Mouse (Mus musculus) lung, embryonic 14.5 days (tissue): Measurements from ENCODE around the gene Bpifb1. TPM values are rescaled to one million over a fixed set of nuclear protein-coding genes. Genes with fewer than 3 reads are reported as not detected.
"Not testable (repeated sequence)": the region's sequence is repeated elsewhere in the genome, so short reads cannot be mapped to it uniquely, and the experiment has no call there.

Experiments
- ATAC-seq: fragments of 200-750 bp; cut with Nextera tagmentation; 2 replicates; pipeline ENCODE4 v1.8.0; 2017; ENCODE audit warnings: mild to moderate bottlenecking, moderate TSS enrichment, moderate library complexity; ENCODE audit not compliant: insufficient read depth
- DNase-seq: peaks from one replicate; pipeline ENCODE4 v3.0.0-alpha.2; 2015
- H3K27ac ChIP-seq: fragments of 300-500 bp; sonication (generic); 2 replicates; pipeline ENCODE4 v1.5.1; 2014; ENCODE audit warnings: low read depth, mild to moderate bottlenecking, moderate library complexity
- H3K27me3 ChIP-seq: fragments of 300-500 bp; sonication (generic); 2 replicates; pipeline ENCODE4 v1.6.1; 2014; ENCODE audit warnings: low read length, control low read depth; ENCODE audit not compliant: insufficient read depth
- H3K36me3 ChIP-seq: fragments of 300-500 bp; sonication (generic); 2 replicates; pipeline ENCODE4 v1.6.1; 2014; ENCODE audit warnings: control low read depth; ENCODE audit not compliant: insufficient read depth
- H3K4me1 ChIP-seq: fragments of 300-500 bp; sonication (generic); 2 replicates; pipeline ENCODE4 v1.6.1; 2014; ENCODE audit warnings: antibody characterized with exemption, control low read depth; ENCODE audit not compliant: insufficient read depth
- H3K4me2 ChIP-seq: fragments of 300-500 bp; sonication (generic); 2 replicates; pipeline ENCODE4 v1.6.1; 2014; ENCODE audit warnings: mild to moderate bottlenecking
- H3K4me3 ChIP-seq: fragments of 300-500 bp; sonication (generic); 2 replicates; pipeline ENCODE4 v1.5.1; 2014; ENCODE audit warnings: low read depth, low read length
- H3K9ac ChIP-seq: fragments of 300-500 bp; sonication (generic); 2 replicates; pipeline ENCODE4 v1.6.1; 2014
- H3K9me3 ChIP-seq: fragments of 300-500 bp; sonication (generic); 2 replicates; pipeline ENCODE4 v1.6.1; 2016; ENCODE audit warnings: low read depth, low read length, control low read depth
- CTCF ChIP-seq: IDR thresholded peaks from 2 replicates; pipeline ENCODE4 v1.5.1; 2016; ENCODE audit warnings: antibody characterized with exemption, low read depth
- WGBS: fragments of 180-500 bp; shearing (Covaris S2); extraction: QIAGEN DNeasy Blood & Tissue Kit; methylation state at CpG from one replicate; pipeline ENCODE4 v1.1.7; 2014; 5-methylcytosine and 5-hydroxymethylcytosine counted together
- polyA plus RNA-seq: library from polyadenylated mRNA; unstranded; fragments of >200 nt; fragmentation: Nextera tagmentation; extraction: Ambion mirVana; gene quantifications from 2 replicates; pipeline ENCODE4 v1.2.1, GENCODE M21; 2014

The Bpifb1 gene
- polyA plus RNA-seq, 1 experiment from 2014 or later = 0.49 TPM

- Histone ChIP-seq H3K4me2 (no peak overlapping the region), H3K27ac (no peak overlapping the region), H3K4me1 (no peaks in the 10 kb centered on the region; the same call in 1 of the 2 replicates), H3K4me3 (no peak overlapping the region), H3K27me3 (no peaks in the 10 kb centered on the region), H3K9me3 (no peaks in the 10 kb centered on the region), H3K36me3 (no peaks in the 10 kb centered on the region), H3K9ac (no peak overlapping the region)
- no peak for TF ChIP-seq CTCF
- WGBS = 38% methylated on average over 3 of the region's 3 CpGs
- ATAC-seq (no peak), DNase-seq (peak; percentile 4)
Measured at GRCm38 (mm10) chr2:154169172-154169571, 21.4 kb upstream of the Bpifb1 start.

DNA sequence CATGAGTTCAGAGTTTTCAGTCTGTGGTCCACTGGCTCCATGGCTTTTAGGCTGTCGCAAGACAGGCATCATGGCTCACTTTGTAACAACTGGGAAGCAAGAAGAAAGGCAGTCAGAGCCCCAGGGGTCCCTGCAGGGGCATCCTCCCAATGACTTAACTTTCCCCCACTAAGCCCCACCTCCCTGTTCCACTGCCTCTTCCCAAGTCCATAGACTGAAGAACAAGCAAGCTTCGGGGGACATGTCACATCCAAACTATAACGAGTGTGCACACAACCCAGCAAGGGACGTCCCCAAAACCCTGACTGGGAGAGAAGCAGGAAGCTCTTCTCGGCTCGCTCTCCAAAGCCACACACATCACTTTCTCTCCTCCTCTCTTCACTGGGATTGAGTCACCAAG lies 19.0 kb upstream of the Bpifb1 start:
- H3K9ac ChIP-seq = no peak overlapping the region
- DNase-seq = no peak
- no peak overlapping the region for H3K4me2 ChIP-seq
- no peak overlapping the region for H3K27ac ChIP-seq
- no peaks in the 10 kb centered on the region for H3K9me3 ChIP-seq
- no peak overlapping the region for H3K4me3 ChIP-seq
- no peaks in the 10 kb centered on the region for H3K36me3 ChIP-seq
- no peak for ATAC-seq
- H3K4me1 ChIP-seq = no peaks in the 10 kb centered on the region; the same call in 1 of the 2 replicates
- no peaks in the 10 kb centered on the region for H3K27me3 ChIP-seq
- no peak for TF ChIP-seq CTCF
- 65% methylated on average over 6 of the region's 6 CpGs for WGBS

DNA sequence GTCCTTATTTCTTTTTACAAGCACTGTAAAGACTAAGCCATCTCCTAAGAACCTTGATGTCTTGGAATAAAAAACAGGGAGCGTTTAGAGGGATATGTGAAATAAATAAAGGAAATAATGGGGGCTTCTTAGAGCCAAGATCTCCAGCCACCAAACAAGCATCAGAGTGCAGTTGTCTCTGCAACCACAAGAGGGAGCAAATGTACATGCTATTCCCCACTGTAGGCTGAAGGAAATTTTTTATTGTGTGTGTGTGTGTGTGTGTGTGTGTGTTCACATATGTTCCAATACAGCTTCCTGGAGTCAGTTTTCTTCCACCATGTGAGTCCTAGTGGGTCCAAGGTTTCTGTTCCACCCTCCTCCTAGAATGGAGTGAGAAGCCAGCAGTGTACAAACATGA lies 17.3 kb upstream of the Bpifb1 start:
- no peak overlapping the region for H3K9ac ChIP-seq
- 21% methylated on average over 1 of the region's 1 CpGs for WGBS
- no peak for ATAC-seq
- H3K4me3 ChIP-seq = no peak overlapping the region
- no peak overlapping the region for H3K4me2 ChIP-seq
- H3K27ac ChIP-seq = no peak overlapping the region
- peak; percentile 75 for DNase-seq
- H3K36me3 ChIP-seq = no peaks in the 10 kb centered on the region
- no peaks in the 10 kb centered on the region for H3K27me3 ChIP-seq
- peak; percentile 80 for TF ChIP-seq CTCF
- H3K9me3 ChIP-seq = no peaks in the 10 kb centered on the region
- no peaks in the 10 kb centered on the region; the same call in 1 of the 2 replicates for H3K4me1 ChIP-seq

- ATAC-seq, H3K36me3 ChIP-seq, H3K4me1 ChIP-seq, DNase-seq, H3K27ac ChIP-seq, H3K9me3 ChIP-seq, H3K9ac ChIP-seq, H3K4me2 ChIP-seq, H3K4me3 ChIP-seq, H3K27me3 ChIP-seq: not testable (repeated sequence)
- WGBS = 81% methylated on average over 7 of the region's 7 CpGs
Measured at GRCm38 (mm10) chr2:154181900-154182299, 8.7 kb upstream of the Bpifb1 start.

DNA sequence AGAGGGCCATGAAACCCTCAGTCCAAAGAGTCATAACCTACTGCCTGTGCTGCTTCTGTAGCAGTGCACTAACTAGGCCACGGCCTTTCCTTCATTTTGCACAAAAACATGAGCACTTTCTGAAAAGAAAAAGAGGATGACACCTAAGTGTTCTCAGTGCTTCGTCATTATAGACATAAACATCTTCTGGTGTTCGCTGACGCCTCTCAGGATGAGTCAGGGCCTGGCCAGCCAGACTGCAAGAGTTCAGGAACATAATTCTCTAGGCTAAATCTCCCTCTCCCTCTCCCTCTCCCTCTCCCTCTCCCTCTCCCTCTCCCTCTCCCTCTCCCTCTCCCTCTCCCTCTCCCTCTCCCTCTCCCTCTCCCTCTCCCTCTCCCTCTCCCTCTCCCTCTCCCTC lies 7.6 kb upstream of the Bpifb1 start:
- H3K27ac ChIP-seq, H3K9me3 ChIP-seq, H3K4me2 ChIP-seq, H3K4me1 ChIP-seq, H3K27me3 ChIP-seq, ATAC-seq, H3K9ac ChIP-seq, H3K36me3 ChIP-seq, H3K4me3 ChIP-seq, DNase-seq: not testable (repeated sequence)
- WGBS = 57% methylated on average over 4 of the region's 4 CpGs

GRCm38 (mm10) chr2:154185319-154185718 lies 5.3 kb upstream of the Bpifb1 start:
- WGBS = 57% methylated on average over 6 of the region's 6 CpGs

DNA sequence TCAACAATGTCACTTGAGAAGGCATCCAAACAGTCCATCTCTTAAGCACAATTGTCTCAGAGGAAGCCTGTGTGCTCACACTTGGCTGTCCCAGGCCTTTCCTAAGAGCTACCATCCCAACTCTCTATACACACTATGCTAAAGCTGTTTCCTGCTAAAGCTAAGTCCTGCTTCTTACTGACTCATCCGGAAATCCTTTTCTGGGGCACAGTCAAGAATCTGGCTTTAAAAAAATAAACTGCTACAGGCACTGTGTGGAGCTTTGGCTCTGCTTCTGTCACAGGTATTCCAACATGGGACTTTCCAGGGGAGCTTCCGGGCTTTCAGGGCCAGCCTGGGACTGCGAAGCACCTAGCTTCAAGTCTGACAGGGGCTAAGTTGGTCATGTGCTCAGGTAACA lies 4.9 kb upstream of the Bpifb1 start:
- H3K27me3 ChIP-seq = no peaks in the 10 kb centered on the region
- no peak overlapping the region for H3K4me3 ChIP-seq
- ATAC-seq = peak; percentile 65
- no peaks in the 10 kb centered on the region for H3K4me1 ChIP-seq
- no peaks in the 10 kb centered on the region for H3K36me3 ChIP-seq
- DNase-seq = peak; percentile 32
- 57% methylated on average over 3 of the region's 3 CpGs for WGBS
- H3K9ac ChIP-seq = no peak overlapping the region
- no peak for TF ChIP-seq CTCF
- H3K27ac ChIP-seq = peak overlapping the region; percentile 72
- no peak overlapping the region for H3K4me2 ChIP-seq
- H3K9me3 ChIP-seq = no peaks in the 10 kb centered on the region

More at GRCm38 (mm10) chr2:154185319-154185718, 5.3 kb upstream of the Bpifb1 start:
- TF ChIP-seq CTCF = no peak
- Histone ChIP-seq H3K27me3 (no peaks in the 10 kb centered on the region), H3K36me3 (no peaks in the 10 kb centered on the region), H3K9ac (no peak overlapping the region), H3K9me3 (no peaks in the 10 kb centered on the region), H3K4me3 (no peak overlapping the region), H3K4me2 (no peak overlapping the region), H3K27ac (peak overlapping the region; percentile 72), H3K4me1 (no peaks in the 10 kb centered on the region)
- DNase-seq = peak; percentile 71
- peak; percentile 70; the same call in 1 of the 2 replicates for ATAC-seq

DNA sequence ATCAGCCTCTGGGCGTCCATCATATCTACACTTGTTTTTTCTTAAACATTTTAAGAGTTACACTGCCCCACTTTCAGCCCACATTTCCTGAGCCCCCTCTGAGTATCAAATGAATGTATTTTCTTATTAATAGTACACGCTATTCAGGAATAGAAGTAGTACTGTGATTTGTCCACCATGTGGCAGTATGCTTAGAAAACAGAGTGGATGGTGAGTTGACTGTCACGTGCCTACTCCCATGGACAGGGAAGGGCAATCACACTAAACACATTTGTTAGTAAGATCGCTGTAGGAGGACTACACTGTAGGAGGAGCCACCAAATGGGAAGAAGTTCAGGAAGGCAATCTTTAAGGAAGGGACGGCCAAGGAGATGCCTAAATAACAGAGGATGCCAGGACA lies 3.1 kb upstream of the Bpifb1 start:
- no peaks in the 10 kb centered on the region for H3K4me1 ChIP-seq
- H3K27ac ChIP-seq = no peak overlapping the region
- WGBS = 34% methylated on average over 5 of the region's 5 CpGs
- no peaks in the 10 kb centered on the region for H3K36me3 ChIP-seq
- TF ChIP-seq CTCF = peak; percentile 48
- no peak overlapping the region for H3K4me2 ChIP-seq
- DNase-seq (peak; percentile 35), ATAC-seq (no peak)
- no peaks in the 10 kb centered on the region for H3K27me3 ChIP-seq
- H3K9me3 ChIP-seq = no peaks in the 10 kb centered on the region
- no peak overlapping the region for H3K9ac ChIP-seq
- H3K4me3 ChIP-seq = no peak overlapping the region
